8 mouse cellular contexts compared by ENCODE assay signal in genomic region chr19:45998694-45999217, GRCm38 (mm10). TPM values are rescaled to one million over a fixed set of nuclear protein-coding genes. Genes with fewer than 3 reads are reported as not detected.
A peak's percentile ranks its signal among the peaks of the same experiment; 100 is the strongest.
DNase-seq lines count a peak whose midpoint lies in the region; ATAC-seq and TF ChIP-seq lines count a peak whose summit lies in the region.

No protein-coding gene starts in this region.

- no peak overlapping the region; the same call in 1 of the 2 replicates for H3K9ac ChIP-seq in kidney, postnatal 0 days (ENCODE audit: low read depth, low read length)
- H3K9ac ChIP-seq in embryonic facial prominence, embryonic 12.5 days: no peak overlapping the region
- H3K9ac ChIP-seq in intestine, embryonic 14.5 days (ENCODE audit: low read length): peak overlapping the region; percentile 88; the same call in 1 of the 2 replicates
- no peak overlapping the region for H3K9ac ChIP-seq in neural tube, embryonic 12.5 days

- ATAC-seq in kidney, postnatal 0 days (replicated peaks; ENCODE audit: low FRiP score, low read depth): no peak; the same call in 1 of the 2 replicates
- no peak for ATAC-seq in embryonic facial prominence, embryonic 12.5 days (ENCODE audit: insufficient number of reproducible peaks, insufficient read depth, low FRiP score, low TSS enrichment)
- peak; percentile 9; the same call in 1 of the 2 replicates for ATAC-seq in intestine, embryonic 14.5 days (replicated peaks; ENCODE audit: low FRiP score, low TSS enrichment, low read depth)
- no peak; the same call in 1 of the 2 replicates for ATAC-seq in neural tube, embryonic 12.5 days (ENCODE audit: low FRiP score, low read depth)
- ATAC-seq in megakaryocyte-erythroid progenitor cell, adult 5-6 weeks (replicated peaks; ENCODE audit: low FRiP score, low TSS enrichment, poor library complexity, severe bottlenecking): no peak

- no peaks in the 10 kb centered on the region for H3K9me3 ChIP-seq in kidney, postnatal 0 days (replicated peaks; ENCODE audit: low read length)
- no peaks in the 10 kb centered on the region for H3K9me3 ChIP-seq in embryonic facial prominence, embryonic 12.5 days
- H3K9me3 ChIP-seq in intestine, embryonic 14.5 days (ENCODE audit: control insufficient read depth, low read length): 0 out of 2 replicates have a peak, but pooled peaks cover 4% of the 10 kb centered on the region
- 0 out of 2 replicates have a peak, but pooled peaks cover 5% of the 10 kb centered on the region for H3K9me3 ChIP-seq in neural tube, embryonic 12.5 days

- WGBS in kidney, postnatal 0 days: 7% methylated on average over 8 of the region's 8 CpGs
- 11% methylated on average over 8 of the region's 8 CpGs for WGBS in embryonic facial prominence, embryonic 12.5 days
- WGBS in intestine, embryonic 14.5 days: 9% methylated on average over 8 of the region's 8 CpGs
- 16% methylated on average over 8 of the region's 8 CpGs for WGBS in neural tube, embryonic 12.5 days

- TF ChIP-seq CTCF in kidney, postnatal 0 days (IDR thresholded peaks at IDR 0.05; ENCODE audit: low read depth): no peak

- no peaks in the 10 kb centered on the region for H3K4me1 ChIP-seq in kidney, postnatal 0 days (replicated peaks; ENCODE audit: insufficient read depth, low read length)
- H3K4me1 ChIP-seq in embryonic facial prominence, embryonic 12.5 days: peaks cover 6% of the 10 kb centered on the region
- H3K4me1 ChIP-seq in intestine, embryonic 14.5 days (replicated peaks; ENCODE audit: control insufficient read depth, insufficient read depth, low read length): peaks cover 8% of the 10 kb centered on the region
- peaks cover 8% of the 10 kb centered on the region for H3K4me1 ChIP-seq in neural tube, embryonic 12.5 days

- H3K36me3 ChIP-seq in kidney, postnatal 0 days (ENCODE audit: insufficient read depth, low read length): no peaks in the 10 kb centered on the region
- H3K36me3 ChIP-seq in embryonic facial prominence, embryonic 12.5 days: no peaks in the 10 kb centered on the region
- peaks cover 3% of the 10 kb centered on the region; the same call in 1 of the 2 replicates for H3K36me3 ChIP-seq in intestine, embryonic 14.5 days (ENCODE audit: control insufficient read depth, insufficient read depth, low read length)
- H3K36me3 ChIP-seq in neural tube, embryonic 12.5 days: peaks cover 5% of the 10 kb centered on the region; the same call in 1 of the 2 replicates

- peak overlapping the region; percentile 75 for H3K4me2 ChIP-seq in kidney, postnatal 0 days (ENCODE audit: low read length)
- H3K4me2 ChIP-seq in embryonic facial prominence, embryonic 12.5 days (replicated peaks): peak overlapping the region; percentile 56
- peak overlapping the region; percentile 69 for H3K4me2 ChIP-seq in intestine, embryonic 14.5 days (ENCODE audit: low read length)
- peak overlapping the region; percentile 60 for H3K4me2 ChIP-seq in neural tube, embryonic 12.5 days (replicated peaks)

- DNase-seq in kidney, postnatal 0 days (ENCODE audit: low spot score): no peak
- DNase-seq in kidney, postnatal 14 days: no peak
- DNase-seq in intestine, embryonic 14.5 days (ENCODE audit: low spot score): no peak
- no peak for DNase-seq in thymus, postnatal 0 days (ENCODE audit: low spot score)
- no peak for DNase-seq in layer of hippocampus, postnatal 36 days

- no peak overlapping the region for H3K27ac ChIP-seq in kidney, postnatal 0 days
- no peak overlapping the region for H3K27ac ChIP-seq in embryonic facial prominence, embryonic 12.5 days
- H3K27ac ChIP-seq in intestine, embryonic 14.5 days (ENCODE audit: low read depth): no peak overlapping the region
- no peak overlapping the region for H3K27ac ChIP-seq in neural tube, embryonic 12.5 days

- H3K27me3 ChIP-seq in kidney, postnatal 0 days (ENCODE audit: insufficient read depth, low read length): no peaks in the 10 kb centered on the region
- H3K27me3 ChIP-seq in embryonic facial prominence, embryonic 12.5 days: no peaks in the 10 kb centered on the region
- no peaks in the 10 kb centered on the region for H3K27me3 ChIP-seq in intestine, embryonic 14.5 days (replicated peaks; ENCODE audit: control insufficient read depth, insufficient read depth, low read length)
- peaks cover 2% of the 10 kb centered on the region; the same call in 1 of the 2 replicates for H3K27me3 ChIP-seq in neural tube, embryonic 12.5 days (replicated peaks)

- peak overlapping the region; percentile 72 for H3K4me3 ChIP-seq in kidney, postnatal 0 days (replicated peaks; ENCODE audit: low read depth, low read length)
- H3K4me3 ChIP-seq in embryonic facial prominence, embryonic 12.5 days: peak overlapping the region; percentile 91
- H3K4me3 ChIP-seq in intestine, embryonic 14.5 days (ENCODE audit: low read depth, low read length): peak overlapping the region; percentile 59
- H3K4me3 ChIP-seq in neural tube, embryonic 12.5 days: peak overlapping the region; percentile 85

RNA-seq across cellular contexts. Expression of gene Armh3, which starts 0.5 kb away (rescaled TPM):
- polyA plus RNA-seq in kidney, postnatal 0 days (2015; fragmentation: Nextera tagmentation; extraction: Ambion mirVana): 13.2 and 14.7 TPM in 2 replicates
- polyA plus RNA-seq in embryonic facial prominence, embryonic 12.5 days (2016; fragmentation: Nextera tagmentation; extraction: Ambion mirVana): 20.0 and 21.5 TPM in 2 replicates
- 15.0 and 16.6 TPM in 2 replicates for polyA plus RNA-seq in intestine, embryonic 14.5 days (2014; fragmentation: Nextera tagmentation; extraction: Ambion mirVana)
- 21.2 and 23.0 TPM in 2 replicates for polyA plus RNA-seq in neural tube, embryonic 12.5 days (2016; fragmentation: Nextera tagmentation; extraction: Ambion mirVana)
- 10.4 and 10.7 TPM in 2 replicates for polyA plus RNA-seq in thymus, postnatal 0 days (2015; fragmentation: Nextera tagmentation; extraction: Ambion mirVana)
- 5.6 and 10.5 TPM in 2 replicates for total RNA-seq in megakaryocyte-erythroid progenitor cell, adult 5-6 weeks (2014; fragmentation: Nextera tagmentation)
- total RNA-seq in megakaryocyte-erythroid progenitor cell, adult 5-6 weeks (2017): 4.6 and 8.2 TPM in 2 replicates
- total RNA-seq in layer of hippocampus, postnatal 36 days (2021): 10 to 100 TPM; 20.3 to 22.4 TPM

RNA-seq across cellular contexts. Expression of gene Hps6, which starts 4.6 kb away (rescaled TPM):
- 7.2 and 7.6 TPM in 2 replicates for polyA plus RNA-seq in kidney, postnatal 0 days (2015; fragmentation: Nextera tagmentation; extraction: Ambion mirVana)
- 6.1 and 7.2 TPM in 2 replicates for polyA plus RNA-seq in embryonic facial prominence, embryonic 12.5 days (2016; fragmentation: Nextera tagmentation; extraction: Ambion mirVana)
- polyA plus RNA-seq in intestine, embryonic 14.5 days (2014; fragmentation: Nextera tagmentation; extraction: Ambion mirVana): 4.7 and 5.2 TPM in 2 replicates
- polyA plus RNA-seq in neural tube, embryonic 12.5 days (2016; fragmentation: Nextera tagmentation; extraction: Ambion mirVana): 4.3 and 5.2 TPM in 2 replicates
- 7.5 and 8.0 TPM in 2 replicates for polyA plus RNA-seq in thymus, postnatal 0 days (2015; fragmentation: Nextera tagmentation; extraction: Ambion mirVana)
- 0.55 and 2.1 TPM in 2 replicates for total RNA-seq in megakaryocyte-erythroid progenitor cell, adult 5-6 weeks (2014; fragmentation: Nextera tagmentation)
- 2.0 and 3.8 TPM in 2 replicates for total RNA-seq in megakaryocyte-erythroid progenitor cell, adult 5-6 weeks (2017)
- total RNA-seq in layer of hippocampus, postnatal 36 days (2021): 1 to 10 TPM; 5.7 to 7.3 TPM

RNA-seq across cellular contexts. Expression of gene Pprc1, which starts 45.9 kb away (rescaled TPM):
- polyA plus RNA-seq in kidney, postnatal 0 days (2015; fragmentation: Nextera tagmentation; extraction: Ambion mirVana): 16.2 and 16.9 TPM in 2 replicates
- 37.9 and 39.7 TPM in 2 replicates for polyA plus RNA-seq in embryonic facial prominence, embryonic 12.5 days (2016; fragmentation: Nextera tagmentation; extraction: Ambion mirVana)
- 48.8 and 51.0 TPM in 2 replicates for polyA plus RNA-seq in intestine, embryonic 14.5 days (2014; fragmentation: Nextera tagmentation; extraction: Ambion mirVana)
- polyA plus RNA-seq in neural tube, embryonic 12.5 days (2016; fragmentation: Nextera tagmentation; extraction: Ambion mirVana): 25.6 and 26.2 TPM in 2 replicates
- 11.6 and 12.8 TPM in 2 replicates for polyA plus RNA-seq in thymus, postnatal 0 days (2015; fragmentation: Nextera tagmentation; extraction: Ambion mirVana)
- 139 and 168 TPM in 2 replicates for total RNA-seq in megakaryocyte-erythroid progenitor cell, adult 5-6 weeks (2014; fragmentation: Nextera tagmentation)
- total RNA-seq in megakaryocyte-erythroid progenitor cell, adult 5-6 weeks (2017): 21.3 and 28.9 TPM in 2 replicates
- 10 to 100 TPM; 29.7 to 30.9 TPM for total RNA-seq in layer of hippocampus, postnatal 36 days (2021)

RNA-seq across cellular contexts. Expression of gene Ldb1, which starts 46.3 kb away (rescaled TPM):
- polyA plus RNA-seq in kidney, postnatal 0 days (2015; fragmentation: Nextera tagmentation; extraction: Ambion mirVana): 79.3 and 82.5 TPM in 2 replicates
- polyA plus RNA-seq in embryonic facial prominence, embryonic 12.5 days (2016; fragmentation: Nextera tagmentation; extraction: Ambion mirVana): 131 and 142 TPM in 2 replicates
- 65.6 and 74.6 TPM in 2 replicates for polyA plus RNA-seq in intestine, embryonic 14.5 days (2014; fragmentation: Nextera tagmentation; extraction: Ambion mirVana)
- 139 and 144 TPM in 2 replicates for polyA plus RNA-seq in neural tube, embryonic 12.5 days (2016; fragmentation: Nextera tagmentation; extraction: Ambion mirVana)
- 140 and 157 TPM in 2 replicates for polyA plus RNA-seq in thymus, postnatal 0 days (2015; fragmentation: Nextera tagmentation; extraction: Ambion mirVana)
- total RNA-seq in megakaryocyte-erythroid progenitor cell, adult 5-6 weeks (2014; fragmentation: Nextera tagmentation): 370 and 401 TPM in 2 replicates
- 268 and 296 TPM in 2 replicates for total RNA-seq in megakaryocyte-erythroid progenitor cell, adult 5-6 weeks (2017)
- total RNA-seq in layer of hippocampus, postnatal 36 days (2021): 100 to 1,000 TPM; 107 to 114 TPM
